In the genomic region with DNA sequence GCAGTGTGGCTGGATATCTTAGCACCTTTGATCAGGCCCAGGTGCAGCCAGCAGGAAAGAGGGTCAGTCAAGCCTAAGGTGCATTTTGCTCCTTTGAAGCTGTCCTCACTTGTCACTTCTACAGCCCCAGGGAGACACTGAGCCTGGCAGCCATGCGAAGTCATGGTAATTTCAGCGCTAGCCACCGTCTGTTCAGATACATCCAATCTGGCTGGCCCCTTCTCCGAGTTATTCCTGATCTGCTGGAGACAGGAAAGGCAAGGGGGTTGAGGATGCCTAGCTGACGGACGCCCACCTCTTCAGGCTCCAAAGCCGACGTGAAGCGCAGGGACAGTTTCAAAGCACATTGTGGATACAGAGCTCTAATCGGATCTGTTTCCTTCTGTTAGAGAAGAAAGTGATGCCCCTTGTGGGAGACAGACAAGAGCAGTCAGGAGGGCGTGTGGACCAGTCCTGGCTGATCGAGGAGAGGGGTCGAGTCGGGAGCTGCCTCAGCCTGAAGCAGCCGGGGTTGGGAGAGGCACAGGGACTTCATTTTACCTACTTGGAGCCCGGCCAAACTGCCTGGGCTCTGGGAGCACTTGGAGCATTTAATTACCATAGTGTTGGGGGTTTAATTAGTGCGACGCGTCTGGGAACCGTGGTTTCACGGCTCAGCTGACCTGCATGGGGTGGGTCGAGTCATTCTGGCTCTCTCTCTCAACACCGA, we compare ENCODE assay signal across 8 mouse cellular contexts. TPM values are rescaled to one million over a fixed set of nuclear protein-coding genes. Genes with fewer than 3 reads are reported as not detected.
DNase-seq lines count a peak whose midpoint lies in the region; ATAC-seq and TF ChIP-seq lines count a peak whose summit lies in the region.

No protein-coding gene starts in this region.

- peak overlapping the region; percentile 45; the same call in 1 of the 2 replicates for H3K9ac ChIP-seq in forebrain, embryonic 14.5 days (ENCODE audit: low read length)
- H3K9ac ChIP-seq in liver, embryonic 14.5 days (replicated peaks) = peak overlapping the region; percentile 23; the same call in 1 of the 2 replicates
- 0 out of 2 replicates have a peak overlapping the region, but pooled peaks have one; percentile 28 for H3K9ac ChIP-seq in stomach, embryonic 14.5 days (replicated peaks; ENCODE audit: low read depth, low read length)

- no peaks in the 10 kb centered on the region for H3K9me3 ChIP-seq in forebrain, embryonic 14.5 days (replicated peaks; ENCODE audit: control insufficient read depth, low read length)
- no peaks in the 10 kb centered on the region for H3K9me3 ChIP-seq in liver, embryonic 14.5 days (ENCODE audit: control insufficient read depth, low read length)
- no peaks in the 10 kb centered on the region for H3K9me3 ChIP-seq in stomach, embryonic 14.5 days (ENCODE audit: control insufficient read depth, low read depth, low read length)

- TF ChIP-seq CTCF in liver, embryonic 14.5 days (IDR thresholded peaks at IDR 0.05; ENCODE audit: low read depth) = no peak

- H3K4me1 ChIP-seq in forebrain, embryonic 14.5 days (ENCODE audit: control insufficient read depth, insufficient read depth, low read length) = peaks cover 19% of the 10 kb centered on the region
- peaks cover 42 to 68% of the 10 kb centered on the region in 2 experiments for H3K4me1 ChIP-seq in liver, embryonic 14.5 days (replicated peaks; ENCODE audit: control insufficient read depth in 2 of 2, insufficient read depth in 2 of 2, low read length in 1 of 2)
- peaks cover 43% of the 10 kb centered on the region for H3K4me1 ChIP-seq in stomach, embryonic 14.5 days (ENCODE audit: control insufficient read depth, insufficient read depth, low read length)

- H3K27me3 ChIP-seq in forebrain, embryonic 14.5 days (replicated peaks; ENCODE audit: control insufficient read depth, insufficient read depth, low read length) = no peaks in the 10 kb centered on the region
- H3K27me3 ChIP-seq in liver, embryonic 14.5 days (ENCODE audit: control insufficient read depth, insufficient read depth, low read length) = no peaks in the 10 kb centered on the region
- H3K27me3 ChIP-seq in stomach, embryonic 14.5 days (ENCODE audit: control insufficient read depth, insufficient read depth, low read length) = no peaks in the 10 kb centered on the region

- peak overlapping the region; percentile 52 for H3K27ac ChIP-seq in forebrain, embryonic 14.5 days (ENCODE audit: low read depth, low read length)
- peak overlapping the region; percentile 42; the same call in 1 of the 2 replicates for H3K27ac ChIP-seq in liver, embryonic 14.5 days
- peak overlapping the region; percentile 85 for H3K27ac ChIP-seq in stomach, embryonic 14.5 days (ENCODE audit: low read length)

- H3K36me3 ChIP-seq in forebrain, embryonic 14.5 days (ENCODE audit: control insufficient read depth, insufficient read depth, low read length) = no peaks in the 10 kb centered on the region
- H3K36me3 ChIP-seq in liver, embryonic 14.5 days (replicated peaks; ENCODE audit: control insufficient read depth, insufficient read depth, low read depth) = no peaks in the 10 kb centered on the region
- no peaks in the 10 kb centered on the region for H3K36me3 ChIP-seq in stomach, embryonic 14.5 days (ENCODE audit: control insufficient read depth, insufficient read depth, low read length)

- TF ChIP-seq EP300 in liver, embryonic 14.5 days (IDR thresholded peaks at IDR 0.05; ENCODE audit: low read depth) = no peak

- no peak overlapping the region for H3K4me3 ChIP-seq in forebrain, embryonic 14.5 days (ENCODE audit: low read depth, low read length)
- H3K4me3 ChIP-seq in liver, embryonic 14.5 days (ENCODE audit: insufficient read depth in 1 of 2, low read depth in 2 of 2, low read length in 2 of 2) = no peak overlapping the region
- no peak overlapping the region for H3K4me3 ChIP-seq in stomach, embryonic 14.5 days (ENCODE audit: low read depth, low read length)

- peak overlapping the region; percentile 44 for H3K4me2 ChIP-seq in forebrain, embryonic 14.5 days (ENCODE audit: low read length)
- peak overlapping the region; percentile 8; the same call in 1 of the 2 replicates for H3K4me2 ChIP-seq in liver, embryonic 14.5 days (ENCODE audit: low read depth)
- peak overlapping the region; percentile 20; the same call in 1 of the 2 replicates for H3K4me2 ChIP-seq in stomach, embryonic 14.5 days (replicated peaks; ENCODE audit: low read depth, low read length)

- WGBS in forebrain, embryonic 14.5 days = 9% methylated on average over 23 of the region's 23 CpGs
- WGBS in liver, embryonic 14.5 days (ENCODE audit: insufficient replicate concordance) = 59% methylated on average over 23 of the region's 23 CpGs
- 24% methylated on average over 23 of the region's 23 CpGs for WGBS in stomach, embryonic 14.5 days

- peak; percentile 85 for ATAC-seq in forebrain, embryonic 14.5 days
- no peak for ATAC-seq in liver, embryonic 14.5 days (ENCODE audit: insufficient read depth)
- ATAC-seq in stomach, embryonic 14.5 days (ENCODE audit: insufficient number of reproducible peaks, insufficient read depth, low FRiP score, low read depth) = no peak

- peak; percentile 32 for DNase-seq in embryo, embryonic 10 days (ENCODE audit: low spot score)
- DNase-seq in embryo, embryonic 11 days = no peak
- DNase-seq in Muller cell, postnatal 12 days (ENCODE audit: inconsistent ontology term) = peak; percentile 61
- DNase-seq in forebrain, embryonic 14.5 days (ENCODE audit: low spot score) = peak; percentile 86
- DNase-seq in kidney, adult 18-20 months = peak; percentile 77
- DNase-seq in liver, embryonic 14.5 days (ENCODE audit: low read depth in 3 of 3, low spot score in 3 of 3) = no peak
- DNase-seq in lung, postnatal 25 days (ENCODE audit: low spot score) = no peak

RNA-seq across cellular contexts. Expression of gene Piezo1, which starts 27.3 kb away (rescaled TPM):
- polyA plus RNA-seq in forebrain, embryonic 14.5 days (2014; fragmentation: Nextera tagmentation; extraction: Ambion mirVana) = 1.2 and 1.6 TPM in 2 replicates
- polyA plus RNA-seq in liver, embryonic 14.5 days (2012; rRNA removed) = 49.5 and 60.9 TPM in 2 replicates
- 12.6 and 15.4 TPM in 2 replicates for polyA plus RNA-seq in liver, embryonic 14.5 days (2014; fragmentation: Nextera tagmentation; extraction: Ambion mirVana)
- 15.6 and 24.2 TPM in 2 replicates for polyA plus RNA-seq in stomach, embryonic 14.5 days (2014; fragmentation: Nextera tagmentation; extraction: Ambion mirVana)

RNA-seq across cellular contexts. Expression of gene Cdt1, which starts 44.0 kb away (rescaled TPM):
- polyA plus RNA-seq in forebrain, embryonic 14.5 days (2014; fragmentation: Nextera tagmentation; extraction: Ambion mirVana) = 12.8 and 13.4 TPM in 2 replicates
- 62.3 and 65.3 TPM in 2 replicates for polyA plus RNA-seq in liver, embryonic 14.5 days (2012; rRNA removed)
- 41.9 and 48.8 TPM in 2 replicates for polyA plus RNA-seq in liver, embryonic 14.5 days (2014; fragmentation: Nextera tagmentation; extraction: Ambion mirVana)
- 34.8 and 36.4 TPM in 2 replicates for polyA plus RNA-seq in stomach, embryonic 14.5 days (2014; fragmentation: Nextera tagmentation; extraction: Ambion mirVana)

RNA-seq across cellular contexts. Expression of gene Ctu2, which starts 47.9 kb away (rescaled TPM):
- 81.3 and 88.4 TPM in 2 replicates for polyA plus RNA-seq in forebrain, embryonic 14.5 days (2014; fragmentation: Nextera tagmentation; extraction: Ambion mirVana)
- 7.2 and 11.7 TPM in 2 replicates for polyA plus RNA-seq in liver, embryonic 14.5 days (2012; rRNA removed)
- 13.9 and 16.8 TPM in 2 replicates for polyA plus RNA-seq in liver, embryonic 14.5 days (2014; fragmentation: Nextera tagmentation; extraction: Ambion mirVana)
- polyA plus RNA-seq in stomach, embryonic 14.5 days (2014; fragmentation: Nextera tagmentation; extraction: Ambion mirVana) = 46.4 and 54.0 TPM in 2 replicates

RNA-seq across cellular contexts. Expression of gene Rnf166, which starts 47.9 kb away (rescaled TPM):
- 28.8 and 32.2 TPM in 2 replicates for polyA plus RNA-seq in forebrain, embryonic 14.5 days (2014; fragmentation: Nextera tagmentation; extraction: Ambion mirVana)
- polyA plus RNA-seq in liver, embryonic 14.5 days (2012; rRNA removed) = 10.0 and 12.6 TPM in 2 replicates
- 8.7 and 9.3 TPM in 2 replicates for polyA plus RNA-seq in liver, embryonic 14.5 days (2014; fragmentation: Nextera tagmentation; extraction: Ambion mirVana)
- 31.5 and 34.3 TPM in 2 replicates for polyA plus RNA-seq in stomach, embryonic 14.5 days (2014; fragmentation: Nextera tagmentation; extraction: Ambion mirVana)

RNA-seq across cellular contexts. Expression of gene Aprt, which starts 52.9 kb away (rescaled TPM):
- polyA plus RNA-seq in forebrain, embryonic 14.5 days (2014; fragmentation: Nextera tagmentation; extraction: Ambion mirVana) = 200 and 247 TPM in 2 replicates
- 87.5 and 101 TPM in 2 replicates for polyA plus RNA-seq in liver, embryonic 14.5 days (2012; rRNA removed)
- 197 TPM in 2 replicates for polyA plus RNA-seq in liver, embryonic 14.5 days (2014; fragmentation: Nextera tagmentation; extraction: Ambion mirVana)
- 394 and 436 TPM in 2 replicates for polyA plus RNA-seq in stomach, embryonic 14.5 days (2014; fragmentation: Nextera tagmentation; extraction: Ambion mirVana)

Comparison
In these comparisons a context has a peak if more than half of its experiments do, and no peak if none do; other contexts are left out.
1. DNase-seq: peak in embryo, embryonic 10 days (single experiment), Muller cell, postnatal 12 days (single experiment), forebrain, embryonic 14.5 days (single experiment) and kidney, adult 18-20 months (single experiment); none in embryo, embryonic 11 days (single experiment), liver, embryonic 14.5 days (0 of 3) and lung, postnatal 25 days (single experiment).
2. Peak in every context shown above with its lines, with median percentiles within 50 percentile points of each other: H3K27ac ChIP-seq, H3K4me2 ChIP-seq and H3K9ac ChIP-seq.